Mouse (Mus musculus) spleen, embryonic (tissue): Measurements from ENCODE around the gene Abcb4.
"Not testable (repeated sequence)": the region's sequence is repeated elsewhere in the genome, so short reads cannot be mapped to it uniquely, and the experiment has no call there.

Experiments
- CTCF ChIA-PET: fragments of 350-600 bp; sonication (Branson Sonifier 250); formaldehyde crosslinking; loops from one replicate; lab custom pipeline; 2022; lab: Charles Lee

Abcb4 gene

DNA sequence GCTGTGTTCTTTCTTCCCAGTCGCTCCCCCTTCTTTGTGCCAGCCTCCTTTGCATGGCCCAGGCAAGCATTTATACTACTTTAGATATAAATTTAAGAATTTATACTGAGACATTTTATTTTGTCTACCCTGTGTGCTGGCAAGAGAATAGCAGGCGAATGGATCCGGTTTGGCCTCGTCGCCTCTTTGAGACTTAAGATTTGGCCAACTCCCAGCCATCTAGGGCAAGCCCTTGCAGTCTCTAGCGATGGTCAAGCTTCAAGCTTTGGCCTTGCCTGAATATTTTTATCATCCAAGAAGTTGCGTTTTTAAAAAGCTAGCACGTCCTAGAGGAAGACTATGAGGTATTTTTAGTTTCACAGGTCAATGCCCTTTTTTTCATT lies 104.0 kb downstream of the Abcb4 start:
- CTCF ChIA-PET = interaction anchor here (1.2 kb wide), 1 partner anchor 58 kb away, joined by 3 read pairs; no protein-coding TSS in a partner anchor

DNA sequence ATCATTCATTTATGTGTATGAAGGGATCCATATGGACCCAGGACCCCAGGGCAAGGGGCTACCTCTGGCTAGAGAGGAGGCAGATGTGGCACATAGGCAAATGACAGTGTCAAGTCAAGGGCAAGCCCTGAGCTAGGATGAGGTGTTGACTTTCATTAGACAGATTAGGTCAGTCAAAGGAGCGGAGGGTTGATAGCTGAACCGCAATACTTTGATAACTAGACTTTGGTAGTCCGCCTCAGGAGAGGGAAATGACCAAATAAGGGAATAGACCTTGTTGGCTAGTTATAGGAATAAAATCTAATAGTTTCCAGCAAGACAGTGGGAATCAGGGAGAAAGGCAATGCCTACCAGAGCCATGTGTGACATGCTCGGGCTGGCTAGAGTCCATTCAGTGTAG lies 105.6 kb downstream of the Abcb4 start:
- CTCF ChIA-PET = no interaction called here

GRCm38 (mm10) chr5:9000006-9000405 lies 106.5 kb downstream of the Abcb4 start:
- CTCF ChIA-PET = not testable (repeated sequence)

DNA sequence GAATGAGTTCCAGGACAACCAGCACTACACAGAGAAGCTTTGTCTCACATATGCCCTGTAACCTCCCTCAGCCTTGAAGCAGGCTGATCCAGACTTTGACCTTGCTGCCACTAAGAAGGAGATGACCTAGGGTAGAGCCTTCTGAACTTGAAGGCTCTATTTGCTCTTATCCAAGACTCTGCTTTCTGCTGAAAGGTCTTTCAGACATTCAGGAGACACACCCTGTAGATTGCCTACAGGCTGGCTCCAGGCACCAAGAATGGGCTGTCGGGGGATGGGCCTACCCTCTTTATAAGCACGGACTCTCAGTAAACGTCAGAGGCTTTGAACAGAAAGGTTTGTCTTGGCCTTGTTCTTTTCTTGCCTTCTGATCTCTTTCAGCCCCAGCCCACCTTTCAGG lies 113.1 kb downstream of the Abcb4 start:
- CTCF ChIA-PET = not testable (repeated sequence)
